Mouse (Mus musculus) CH12.LX (cell line): ENCODE measurements at regions not wholly inside any gene's neighbourhood (a gene's known extent, or its start where the extent isn't known, plus 50 kb on each side); places are given as distances from the start of the nearest gene placed in this dataset.

ENCODE experiments used
- DNase-seq: peaks from one replicate; pipeline ENCODE4 v3.0.0-alpha.2; 2013; ENCODE audit errors: extremely low read depth
- H3K27ac ChIP-seq: 2 replicates; pipeline ENCODE4 v1.5.1; 2012; ENCODE audit warnings: low read depth, mild to moderate bottlenecking, control low read depth, moderate library complexity; ENCODE audit not compliant: insufficient read depth
- H3K27me3 ChIP-seq: replicated peaks from 2 replicates; pipeline ENCODE3; 2012; ENCODE audit warnings: inconsistent platforms
- H3K36me3 ChIP-seq, 2 experiments: replicated peaks in 1 of 2; 2 replicates each; pipeline versions ENCODE3 to v1.6.1; 2012; ENCODE audit warnings: inconsistent platforms in 1 of 2, low read length in 1 of 2, mild to moderate bottlenecking in 1 of 2, mixed read lengths in 1 of 2, moderate library complexity in 1 of 2; ENCODE audit not compliant: control insufficient read depth in 1 of 2, insufficient read depth in 1 of 2
- H3K4me1 ChIP-seq, 2 experiments: 2 replicates each; pipeline ENCODE4 v1.6.1; 2012; ENCODE audit warnings: inconsistent platforms in 1 of 2, moderate library complexity in 1 of 2; ENCODE audit not compliant: insufficient read depth in 2 of 2, control insufficient read depth in 1 of 2
- H3K4me2 ChIP-seq: 2 replicates; pipeline ENCODE4 v1.6.1; 2012; ENCODE audit warnings: low read depth, mild to moderate bottlenecking, control low read depth; ENCODE audit not compliant: poor library complexity, insufficient read depth, severe bottlenecking
- H3K4me3 ChIP-seq, 3 experiments: fragments of 150-350 bp in 1 of 3; sonication (generic) in 1 of 3; replicated peaks in 1 of 3; 2 replicates each; pipeline versions ENCODE3 to v1.5.1; 2011 to 2012; ENCODE audit warnings: low read depth in 2 of 3, low read length in 2 of 3, mild to moderate bottlenecking in 2 of 3, moderate library complexity in 2 of 3, control low read depth in 1 of 3, improper control_type of control experiment in 1 of 3, inconsistent platforms in 1 of 3, mixed read lengths in 1 of 3; ENCODE audit not compliant: poor library complexity in 1 of 3
- H3K79me2 ChIP-seq: replicated peaks from 2 replicates; pipeline ENCODE4 v1.6.1; 2012; ENCODE audit warnings: mild to moderate bottlenecking, moderate library complexity; ENCODE audit not compliant: control insufficient read depth, poor library complexity, insufficient read depth, severe bottlenecking; ENCODE audit errors: extremely low read depth
- H3K9ac ChIP-seq: 2 replicates; pipeline ENCODE4 v1.6.1; 2012; ENCODE audit warnings: low read depth, mild to moderate bottlenecking, control low read depth, moderate library complexity; ENCODE audit not compliant: insufficient read depth
- H3K9me3 ChIP-seq: replicated peaks from 2 replicates; pipeline ENCODE3; 2012; ENCODE audit warnings: low read length, inconsistent platforms, mixed read lengths
- BHLHE40 ChIP-seq: IDR thresholded peaks from 2 replicates; pipeline ENCODE4 v1.6.1; 2011; ENCODE audit warnings: mild to moderate bottlenecking, low read depth, low read length, improper control_type of control experiment
- CHD1 ChIP-seq: IDR thresholded peaks from 2 replicates; pipeline ENCODE4 v1.6.1; 2012; ENCODE audit warnings: low read depth, low read length, improper control_type of control experiment, inconsistent platforms
- CHD2 ChIP-seq: IDR thresholded peaks from 2 replicates; pipeline ENCODE4 v1.6.1; 2011; ENCODE audit warnings: low read length, improper control_type of control experiment
- CTCF ChIP-seq, 2 experiments: IDR thresholded peaks in 1 of 2; conservative IDR thresholded peaks in 1 of 2; 2 replicates each; pipeline ENCODE4 v1.5.1; 2011 to 2012; ENCODE audit warnings: low read depth in 2 of 2, low read length in 2 of 2, improper control_type of control experiment in 1 of 2, inconsistent platforms in 1 of 2, mild to moderate bottlenecking in 1 of 2, moderate library complexity in 1 of 2
- E2F4 ChIP-seq: IDR thresholded peaks from 2 replicates; pipeline ENCODE4 v1.6.1; 2011; ENCODE audit warnings: low read depth, low read length, improper control_type of control experiment; ENCODE audit not compliant: insufficient replicate concordance
- HCFC1 ChIP-seq: IDR thresholded peaks from 2 replicates; pipeline ENCODE4 v1.6.1; 2012; ENCODE audit warnings: low read depth, mild to moderate bottlenecking, inconsistent platforms, low read length, improper control_type of control experiment
- IRF4 ChIP-seq: IDR thresholded peaks from 2 replicates; pipeline ENCODE4 v1.6.1; 2014; ENCODE audit warnings: low read depth, mild to moderate bottlenecking, inconsistent platforms, low read length, improper control_type of control experiment
- JUND ChIP-seq: conservative IDR thresholded peaks from 2 replicates; pipeline ENCODE4 v1.6.1; 2011; ENCODE audit warnings: low read depth, low read length, improper control_type of control experiment
- MAFK ChIP-seq: IDR thresholded peaks from 2 replicates; pipeline ENCODE4 v1.6.1; 2011; ENCODE audit warnings: low read length, improper control_type of control experiment; ENCODE audit not compliant: insufficient replicate concordance
- MAX ChIP-seq: IDR thresholded peaks from 2 replicates; pipeline ENCODE4 v1.6.1; 2011; ENCODE audit warnings: low read length, improper control_type of control experiment
- MAZ ChIP-seq: IDR thresholded peaks from 2 replicates; pipeline ENCODE4 v1.6.1; 2012; ENCODE audit warnings: low read depth, mild to moderate bottlenecking, inconsistent platforms, low read length, improper control_type of control experiment, moderate library complexity
- MXI1 ChIP-seq: IDR thresholded peaks from 2 replicates; pipeline ENCODE4 v1.6.1; 2011; ENCODE audit warnings: mild to moderate bottlenecking, low read depth, low read length, improper control_type of control experiment
- NRF1 ChIP-seq: IDR thresholded peaks from 2 replicates; pipeline ENCODE4 v1.6.1; 2014; ENCODE audit warnings: low read depth, mild to moderate bottlenecking, inconsistent platforms, low read length, improper control_type of control experiment, moderate library complexity
- PAX5 ChIP-seq: IDR thresholded peaks from 2 replicates; pipeline ENCODE4 v1.6.1; 2012; ENCODE audit warnings: low read length, inconsistent platforms, mixed read lengths
- POLR2A ChIP-seq: IDR thresholded peaks from 2 replicates; pipeline ENCODE4 v1.6.1; 2011; ENCODE audit warnings: low read depth, mild to moderate bottlenecking, improper control_type of control experiment, low read length
- RAD21 ChIP-seq: IDR thresholded peaks from 2 replicates; pipeline ENCODE4 v1.6.1; 2011; ENCODE audit warnings: low read depth, mild to moderate bottlenecking, low read length, improper control_type of control experiment, moderate library complexity
- RCOR1 ChIP-seq: conservative IDR thresholded peaks from 2 replicates; pipeline ENCODE4 v1.6.1; 2012; ENCODE audit warnings: low read depth, mild to moderate bottlenecking, inconsistent platforms, low read length, improper control_type of control experiment
- SIN3A ChIP-seq: IDR thresholded peaks from 2 replicates; pipeline ENCODE4 v1.6.1; 2012; ENCODE audit warnings: low read length, improper control_type of control experiment, inconsistent platforms
- SMC3 ChIP-seq: IDR thresholded peaks from 2 replicates; pipeline ENCODE4 v1.6.1; 2011; ENCODE audit warnings: low read depth, low read length, improper control_type of control experiment
- UBTF ChIP-seq: IDR thresholded peaks from 2 replicates; pipeline ENCODE4 v1.6.1; 2012; ENCODE audit warnings: low read depth, mild to moderate bottlenecking, inconsistent platforms, low read length, improper control_type of control experiment, moderate library complexity
- USF1 ChIP-seq: IDR thresholded peaks from 2 replicates; pipeline ENCODE4 v1.6.1; 2014; ENCODE audit warnings: low read depth, mild to moderate bottlenecking, inconsistent platforms, low read length, improper control_type of control experiment
- USF2 ChIP-seq: conservative IDR thresholded peaks from 2 replicates; pipeline ENCODE4 v1.6.1; 2011; ENCODE audit warnings: low read depth, low read length, improper control_type of control experiment
- ZC3H11A ChIP-seq: IDR thresholded peaks from 2 replicates; pipeline ENCODE4 v1.6.1; 2012; ENCODE audit warnings: low read depth, mild to moderate bottlenecking, inconsistent platforms, low read length, improper control_type of control experiment
- ZKSCAN1 ChIP-seq: IDR thresholded peaks from 2 replicates; pipeline ENCODE4 v1.6.1; 2012; ENCODE audit warnings: low read depth, inconsistent platforms, low read length, improper control_type of control experiment, borderline replicate concordance
- ZNF384 ChIP-seq: IDR thresholded peaks from 2 replicates; pipeline ENCODE4 v1.6.1; 2012; ENCODE audit warnings: low read depth, low read length, improper control_type of control experiment, inconsistent platforms
- dilution Hi-C: fragments of 300-500 bp; cut with MboI; formaldehyde crosslinking; loops from 2 replicates; pipeline ENCODE4 v1.14.3; 2020; ENCODE audit warnings: low sequenced_read_pairs; ENCODE audit not compliant: extremely low pct_unique_long_range_greater_than_20kb, extremely low pct_ligation_motif_present
- in situ Hi-C: fragments of 300-500 bp; cut with MboI; formaldehyde crosslinking; loops from 3 replicates; pipeline ENCODE4 v1.14.3; 2019; ENCODE audit warnings: low sequenced_read_pairs, low pct_ligation_motif_present, low pct_unique_long_range_greater_than_20kb, mixed read lengths

- Histone ChIP-seq H3K79me2 (no peaks in the 10 kb centered on the region), H3K4me1 (peaks cover 8 to 9% of the 10 kb centered on the region in 2 experiments), H3K4me3 (no peak overlapping the region), H3K27ac (no peak overlapping the region), H3K36me3 (no peaks in the 10 kb centered on the region), H3K27me3 (peaks cover 18% of the 10 kb centered on the region), H3K9ac (no peak overlapping the region), H3K9me3 (no peaks in the 10 kb centered on the region), H3K4me2 (no peak overlapping the region)
- no peak for DNase-seq
- no peak for TF ChIP-seq E2F4
- no peak for TF ChIP-seq UBTF
- no peak for TF ChIP-seq USF1
- TF ChIP-seq CHD2 = no peak
- TF ChIP-seq HCFC1 = no peak
- TF ChIP-seq JUND = no peak
- no peak for TF ChIP-seq SMC3
- TF ChIP-seq MAX = no peak
- TF ChIP-seq MAZ = no peak
- no peak for TF ChIP-seq USF2
- dilution Hi-C loops (no loop called here), in situ Hi-C loops (no loop called here)
Observed at GRCm38 (mm10) chr16:30173953-30174874, 93.1 kb downstream of the Cpn2 start.

DNA sequence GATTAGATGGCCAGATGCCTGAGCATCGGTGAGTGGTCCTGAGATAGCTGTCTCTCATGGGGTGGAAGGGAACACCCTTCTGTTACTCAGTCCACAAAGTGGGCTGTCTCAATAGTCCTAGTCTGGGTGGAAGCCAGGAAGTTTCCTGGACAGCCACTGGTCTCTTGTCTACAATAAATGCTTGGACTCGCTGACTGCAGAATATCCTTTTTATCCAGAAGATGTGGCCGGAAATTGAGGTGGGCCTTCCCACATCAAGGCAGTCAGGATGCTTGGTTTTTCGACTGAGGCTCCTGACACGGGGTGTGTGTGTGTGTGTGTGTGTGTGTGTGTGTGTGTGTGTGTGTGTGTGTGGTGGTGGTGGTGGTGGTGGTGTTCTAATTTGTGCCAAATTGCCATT lies 91.0 kb downstream of the Cpn2 start:
- H3K27ac ChIP-seq = no peak overlapping the region
- H3K4me1 ChIP-seq = peaks cover 14 to 18% of the 10 kb centered on the region in 2 experiments
- H3K9ac ChIP-seq = no peak overlapping the region
- no peaks in the 10 kb centered on the region for H3K9me3 ChIP-seq
- in situ Hi-C loops (no loop called here), dilution Hi-C loops (no loop called here)
- no peak overlapping the region for H3K4me2 ChIP-seq
- no peak overlapping the region for H3K4me3 ChIP-seq
- DNase-seq = no peak
- peaks cover 15% of the 10 kb centered on the region for H3K27me3 ChIP-seq
- H3K79me2 ChIP-seq = no peaks in the 10 kb centered on the region
- TF ChIP-seq RAD21 (no peak), CTCF (conservative IDR thresholded peaks at IDR 0.05 in 1 of 2, IDR thresholded peaks at IDR 0.05 in 1 of 2; ENCODE audit: low read depth in 2 of 2, low read length in 2 of 2) (no peak), MXI1 (no peak), ZKSCAN1 (no peak), ZC3H11A (no peak), ZNF384 (no peak), MAFK (no peak), E2F4 (no peak), BHLHE40 (no peak), JUND (no peak), SIN3A (no peak), HCFC1 (no peak), POLR2A (no peak), CHD1 (no peak), IRF4 (no peak), RCOR1 (no peak), PAX5 (no peak), NRF1 (no peak)
- H3K36me3 ChIP-seq = no peaks in the 10 kb centered on the region
